ENCODE assay signal across 18 mouse cellular contexts in genomic region chr17:30112555-30113305, GRCm38 (mm10).
DNase-seq lines count a peak whose midpoint lies in the region; ATAC-seq lines count a peak whose summit lies in the region.
"Had no signal": no experiment of that assay in that cellular context is flagged by ENCODE, and none has a peak within 500 bp of the region (broad histone marks: within the 10 kb centered on the region; RNA-seq: fewer than 3 reads in every experiment).

No protein-coding gene starts in this region.

- H3K4me1 ChIP-seq in megakaryocyte, embryonic 14.5 days, result peaks cover 50% of the 10 kb centered on the region

- intact Hi-C loops in left cerebral cortex, postnatal 4 days (cut with DNase I), result no loop called here

- peaks cover 52% of the 10 kb centered on the region for H3K36me3 ChIP-seq in megakaryocyte, embryonic 14.5 days (replicated peaks; ENCODE audit: low read length)
- H3K36me3 ChIP-seq: midbrain, embryonic 15.5 days had no signal

- peak overlapping the region; percentile 64 for H3K4me3 ChIP-seq in megakaryocyte, embryonic 14.5 days (replicated peaks)
- H3K4me3 ChIP-seq: forebrain, embryonic 10.5 days; heart, embryonic 12.5 days; midbrain, embryonic 15.5 days had no signal

- H3K27me3 ChIP-seq in megakaryocyte, embryonic 14.5 days (replicated peaks), result no peaks in the 10 kb centered on the region
- H3K27me3 ChIP-seq: heart, embryonic 12.5 days; midbrain, embryonic 15.5 days had no signal

- DNase-seq in T-cell, adult 2 months (ENCODE audit: low spot score), result peak; percentile 13
- no peak for DNase-seq in left cerebral cortex, postnatal 4 days
- DNase-seq in gastrocnemius, adult 18-20 months (ENCODE audit: low spot score), result no peak
- DNase-seq in testis, postnatal 14 days (ENCODE audit: low spot score), result no peak
- DNase-seq: adrenal gland, adult 2 months; cerebellum, adult 9-11 months; heart, adult 11 months; kidney, adult 11 months; right cerebral cortex, postnatal 25 days; thymus, postnatal 36 days had no signal

- no peaks in the 10 kb centered on the region for H3K9me3 ChIP-seq in megakaryocyte, embryonic 14.5 days
- H3K9me3 ChIP-seq: heart, embryonic 12.5 days; midbrain, embryonic 15.5 days had no signal

- ATAC-seq in megakaryocyte, adult 5-6 weeks (ENCODE audit: poor library complexity, severe bottlenecking), result no peak
- ATAC-seq in granulocyte monocyte progenitor cell, adult 5-6 weeks (replicated peaks; ENCODE audit: poor library complexity, severe bottlenecking), result peak; percentile 74
- peak; percentile 89 for ATAC-seq in megakaryocyte-erythroid progenitor cell, adult 5-6 weeks (replicated peaks; ENCODE audit: low FRiP score, low TSS enrichment, poor library complexity, severe bottlenecking)
- ATAC-seq: hindbrain, embryonic 16.5 days; midbrain, embryonic 15.5 days had no signal
